Mouse (Mus musculus): Measurements from ENCODE around the gene Stambpl1. TPM values are rescaled to one million over a fixed set of nuclear protein-coding genes. Genes with fewer than 3 reads are reported as not detected.

The Stambpl1 gene
- total RNA-seq, 2 experiments from 2014 or later = 17.4 to 22.5 TPM

- no peak for DNase-seq
- intact Hi-C loops (cut with DNase I) = no loop called here
These were observed 78.9 kb downstream of the Stambpl1 start for GRCm38 (mm10) chr19:34270824-34271464.

GRCm38 (mm10) chr19:34273073-34273472, 81.0 kb downstream of the Stambpl1 start:
- intact Hi-C loops (cut with DNase I) = no loop called here

GRCm38 (mm10) chr19:34278078-34278477, 86.0 kb downstream of the Stambpl1 start:
- intact Hi-C loops (cut with DNase I) = no loop called here
- no peak for DNase-seq

More at GRCm38 (mm10) chr19:34273073-34273472, 81.0 kb downstream of the Stambpl1 start:
- no peak for DNase-seq

GRCm38 (mm10) chr19:34283614-34284013, 91.6 kb downstream of the Stambpl1 start:
- no peak for DNase-seq
- intact Hi-C loops (cut with DNase I) = no loop called here

- intact Hi-C loops (cut with DNase I) = no loop called here
- DNase-seq = no peak
These were observed 92.4 kb downstream of the Stambpl1 start for GRCm38 (mm10) chr19:34284383-34284782.

GRCm38 (mm10) chr19:34284826-34285225, 92.8 kb downstream of the Stambpl1 start:
- intact Hi-C loops (cut with DNase I) = no loop called here
- no peak for DNase-seq

GRCm38 (mm10) chr19:34287221-34287620, 95.2 kb downstream of the Stambpl1 start:
- intact Hi-C loops (cut with DNase I) = no loop called here
- DNase-seq = no peak

- DNase-seq = no peak
These were observed 95.8 kb downstream of the Stambpl1 start for GRCm38 (mm10) chr19:34287656-34288415.

GRCm38 (mm10) chr19:34288696-34289095, 96.7 kb downstream of the Stambpl1 start:
- no peak for DNase-seq
- intact Hi-C loops (cut with DNase I) = no loop called here

More at GRCm38 (mm10) chr19:34287656-34288415, 95.8 kb downstream of the Stambpl1 start:
- intact Hi-C loops (cut with DNase I) = no loop called here

Other genes starting within 250 kb of the Stambpl1 start
- not detected for gene Lipf, start 231.0 kb upstream of the Stambpl1 start, total RNA-seq (2021)
- not detected for gene Lipk, start 183.9 kb upstream of the Stambpl1 start, total RNA-seq (2021)
- gene Lipn, start 124.9 kb upstream of the Stambpl1 start, total RNA-seq (2021) = not detected
- gene Lipm, start 91.3 kb upstream of the Stambpl1 start, total RNA-seq (2021) = under 1 TPM in 1 of 2 experiments, not detected in 1; 0.44 TPM
- gene Ankrd22, start 26.2 kb upstream of the Stambpl1 start, total RNA-seq (2021) = under 1 TPM; 0.12 to 0.24 TPM
- gene Acta2, start 63.4 kb downstream of the Stambpl1 start, total RNA-seq (2021) = 10 to 100 TPM in 1 of 2 experiments, 1 to 10 TPM in 1; 9.3 to 10.5 TPM
- 1 to 10 TPM in 1 of 2 experiments, not detected in 1; 1.2 TPM for gene Fas, start 98.4 kb downstream of the Stambpl1 start, total RNA-seq (2021)

Measured in left cerebral cortex, postnatal 4 days (tissue).